Mouse (Mus musculus) olfactory bulb, adult 2 months (tissue): ENCODE data around the gene Tubgcp5.

ENCODE experiments used
- CTCF ChIP-seq: fragments of 200-500 bp; IDR thresholded peaks from 2 replicates; pipeline ENCODE4 v1.5.1; 2012; ENCODE audit warnings: low read depth, mild to moderate bottlenecking, low read length, moderate library complexity; ENCODE audit not compliant: insufficient read depth
- POLR2A ChIP-seq: fragments of 200-500 bp; IDR thresholded peaks from 2 replicates; pipeline ENCODE4 v1.6.1; 2012; ENCODE audit warnings: mild to moderate bottlenecking, low read depth, low read length, moderate library complexity; ENCODE audit not compliant: insufficient read depth

- no peak for TF ChIP-seq CTCF
- no peak for TF ChIP-seq POLR2A
These were observed 26.0 kb upstream of the Tubgcp5 start, which contains the start of gene Siglech for GRCm38 (mm10) chr7:55767926-55768325.
